Mouse (Mus musculus): ENCODE results near the gene H2afy. TPM values are rescaled to one million over a fixed set of nuclear protein-coding genes. Genes with fewer than 3 reads are reported as not detected.

H2afy gene
- polyA plus RNA-seq, 1 experiment from 2014 or later, result 287 TPM

DNA sequence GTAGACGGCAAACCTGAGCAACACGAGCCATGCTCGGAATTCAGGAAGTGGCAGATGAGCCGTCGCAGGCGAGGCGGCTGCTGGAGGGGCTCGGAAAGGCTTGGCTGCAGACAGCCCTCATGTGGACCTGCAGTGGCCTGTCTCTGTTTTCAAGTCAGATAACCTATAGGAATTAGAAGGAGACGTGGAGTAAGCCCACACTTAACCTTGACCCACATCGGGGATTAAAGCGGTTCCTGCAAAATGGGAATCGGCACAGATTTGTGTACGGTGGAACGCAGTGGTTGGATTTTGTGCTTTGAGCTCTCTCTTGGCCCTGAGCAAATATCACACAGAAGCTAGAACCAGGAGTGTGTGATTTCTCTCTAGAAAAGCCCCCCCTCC is 111.1 kb downstream of the H2afy start:
- Histone ChIP-seq H3K9ac (no peak overlapping the region), H3K4me1 (replicated peaks; ENCODE audit: control insufficient read depth, insufficient read depth, low read length) (no peaks in the 10 kb centered on the region), H3K27ac (no peak overlapping the region), H3K27me3 (ENCODE audit: control insufficient read depth, insufficient read depth, low read length) (no peaks in the 10 kb centered on the region), H3K9me3 (ENCODE audit: control insufficient read depth, low read length) (no peaks in the 10 kb centered on the region), H3K4me3 (replicated peaks; ENCODE audit: low read length) (no peak overlapping the region), H3K36me3 (replicated peaks; ENCODE audit: control insufficient read depth, insufficient read depth) (no peaks in the 10 kb centered on the region), H3K4me2 (replicated peaks) (no peak overlapping the region)
- 72% methylated on average over 14 of the region's 14 CpGs for WGBS
- ATAC-seq (ENCODE audit: low FRiP score), result no peak
- DNase-seq (ENCODE audit: low spot score), result no peak

GRCm38 (mm10) chr13:56024410-56025026 is 111.6 kb downstream of the H2afy start:
- Histone ChIP-seq H3K27me3 (ENCODE audit: control insufficient read depth, insufficient read depth, low read length) (no peaks in the 10 kb centered on the region), H3K4me3 (replicated peaks; ENCODE audit: low read length) (no peak overlapping the region), H3K36me3 (replicated peaks; ENCODE audit: control insufficient read depth, insufficient read depth) (no peaks in the 10 kb centered on the region), H3K4me1 (replicated peaks; ENCODE audit: control insufficient read depth, insufficient read depth, low read length) (no peaks in the 10 kb centered on the region), H3K9me3 (ENCODE audit: control insufficient read depth, low read length) (no peaks in the 10 kb centered on the region), H3K27ac (no peak overlapping the region), H3K4me2 (replicated peaks) (no peak overlapping the region), H3K9ac (no peak overlapping the region)
- no peak for DNase-seq (ENCODE audit: low spot score)
- ATAC-seq (ENCODE audit: low FRiP score), result no peak
- WGBS, result 57% methylated on average over 14 of the region's 14 CpGs

Other genes starting within 250 kb of the H2afy start
- gene Tifab, start 42.5 kb upstream of the H2afy start, polyA plus RNA-seq (2014; fragmentation: Nextera tagmentation; extraction: Ambion mirVana), result 0.37 and 0.73 TPM in 2 replicates
- gene Neurog1, start 115.8 kb upstream of the H2afy start, polyA plus RNA-seq (2014; fragmentation: Nextera tagmentation; extraction: Ambion mirVana), result 2.6 TPM in 1 of 2 replicates, not detected in the other
- gene Cxcl14, start 160.2 kb upstream of the H2afy start, polyA plus RNA-seq (2014; fragmentation: Nextera tagmentation; extraction: Ambion mirVana), result 2.2 and 5.8 TPM in 2 replicates

Measured in hindbrain, embryonic 14.5 days (tissue).